Mouse (Mus musculus) megakaryocyte, embryonic 14.5 days (primary cell): ENCODE measurements around the gene Hyal2.

ENCODE experiments used
- FLI1 ChIP-seq: IDR thresholded peaks from 2 replicates; pipeline ENCODE4 v1.6.1; 2012; ENCODE audit warnings: low read length, inconsistent platforms, mixed read lengths
- GATA1 ChIP-seq: IDR thresholded peaks from 3 replicates; pipeline ENCODE4 v1.6.1; 2012; ENCODE audit warnings: mixed read lengths, low read length, inconsistent platforms, borderline replicate concordance

DNA sequence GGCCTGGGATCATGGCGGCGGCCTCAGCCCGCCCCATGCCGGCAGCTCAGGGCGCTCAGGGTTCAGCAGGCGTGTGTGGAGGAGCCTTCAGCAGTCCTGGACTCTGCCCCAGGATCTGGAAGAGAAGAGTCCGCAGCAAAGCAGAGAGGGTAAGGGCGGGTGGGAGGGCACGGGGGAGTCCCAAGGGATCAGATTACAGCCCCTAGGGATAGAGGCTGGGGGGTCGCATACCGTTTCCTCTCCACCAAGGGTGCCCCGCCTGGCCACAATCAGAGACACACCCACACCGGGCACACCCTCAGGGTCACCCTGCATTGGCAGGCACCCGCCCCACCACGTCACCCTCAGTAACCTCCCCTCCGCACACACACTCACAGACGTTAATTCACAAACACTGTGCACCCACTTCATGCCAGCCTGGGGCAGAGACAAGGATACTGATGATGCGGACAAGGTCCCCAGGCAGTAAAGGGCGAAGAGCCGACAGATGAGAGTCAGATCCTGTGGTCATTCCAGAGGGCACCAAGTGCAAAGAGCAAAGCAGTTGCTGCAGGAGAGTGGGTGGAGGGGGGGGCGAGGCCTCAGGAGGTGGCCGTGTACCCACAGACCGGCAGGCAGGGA, 37.4 kb downstream of the Hyal2 start:
- TF ChIP-seq GATA1 (no peak), FLI1 (no peak)
